Mouse (Mus musculus) frontal cortex, postnatal 10 days (tissue): ENCODE results near the gene Slc35a1.

Experiments
- DNase-seq, 2 experiments: peaks; one replicate each; pipeline ENCODE4 v3.0.0; 2022; ENCODE audit warnings: low spot score in 2 of 2, mixed read lengths in 1 of 2

Gene Slc35a1

DNA sequence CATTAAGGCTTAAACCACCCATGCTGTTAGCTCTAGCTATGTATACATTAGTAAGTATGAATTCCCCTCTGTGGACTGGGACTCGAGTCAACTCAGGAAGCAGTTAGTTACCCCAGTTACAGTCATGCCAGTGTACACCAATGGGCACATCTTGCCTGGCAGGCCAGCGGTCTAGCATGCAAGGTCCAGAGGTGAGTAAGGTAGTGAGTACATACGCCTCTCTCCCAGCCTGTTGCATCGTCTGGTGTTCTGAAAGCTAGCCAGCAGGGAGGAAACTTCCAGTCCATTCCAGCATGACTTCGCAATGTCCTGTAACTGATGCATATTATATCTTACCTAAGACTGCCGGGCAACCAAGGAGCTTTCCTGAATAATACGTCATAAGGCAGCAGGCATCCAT lies 34.1 kb downstream of the Slc35a1 start:
- no peak for DNase-seq

- no peak for DNase-seq
Observed at GRCm38 (mm10) chr4:34644779-34645178, 42.5 kb downstream of the Slc35a1 start.

DNA sequence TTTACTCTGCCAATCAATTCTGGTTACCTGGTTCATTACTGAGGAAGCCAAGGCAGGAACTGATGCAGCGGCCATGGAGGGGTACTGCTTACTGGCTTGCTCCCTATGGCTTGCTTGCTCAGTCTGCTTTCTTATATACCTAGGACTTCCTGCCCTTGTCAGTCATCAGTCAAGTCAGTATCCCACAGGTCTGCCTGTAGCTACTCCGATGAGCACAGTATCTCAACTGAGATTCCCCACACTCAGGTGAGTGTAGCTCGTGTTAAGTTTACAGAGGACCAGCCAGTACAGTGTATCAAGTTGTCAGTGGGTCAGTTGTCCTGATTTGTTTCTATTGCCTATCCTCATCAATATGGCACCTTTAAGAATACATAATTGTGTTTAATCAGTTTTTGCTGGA lies 46.5 kb downstream of the Slc35a1 start:
- no peak for DNase-seq

DNA sequence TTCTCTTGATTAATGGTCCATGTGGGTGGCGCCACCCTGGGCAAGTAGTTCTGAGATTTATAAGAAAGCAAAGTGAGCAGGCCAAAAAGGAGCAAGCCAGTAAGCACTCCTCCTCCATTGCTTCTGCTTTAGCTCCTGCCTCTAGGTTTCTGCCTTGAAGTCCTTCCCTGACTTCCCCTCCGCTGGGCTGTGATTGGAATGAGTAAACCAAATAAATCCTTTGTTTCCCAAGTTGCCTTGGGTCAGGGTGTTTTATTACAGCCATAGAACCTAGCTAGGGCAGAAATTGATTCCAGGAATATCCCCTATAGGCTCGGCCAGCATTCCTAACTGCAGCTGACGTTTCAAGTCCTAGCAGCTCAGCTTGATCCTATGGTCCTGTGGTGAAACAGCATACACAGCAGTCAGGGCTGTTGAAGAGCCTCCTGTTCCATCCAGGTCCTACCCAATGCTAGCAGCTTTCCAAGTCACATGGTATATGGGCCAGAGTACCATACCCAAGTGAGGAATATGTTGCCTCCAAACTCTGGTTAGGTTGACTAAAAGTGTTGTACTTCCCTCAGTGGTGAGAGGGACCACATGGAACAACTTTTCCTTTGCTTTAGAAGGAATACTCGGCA lies 47.4 kb downstream of the Slc35a1 start:
- no peak for DNase-seq

- no peak for DNase-seq
Observed at GRCm38 (mm10) chr4:34637851-34638250, 49.4 kb downstream of the Slc35a1 start.

DNA sequence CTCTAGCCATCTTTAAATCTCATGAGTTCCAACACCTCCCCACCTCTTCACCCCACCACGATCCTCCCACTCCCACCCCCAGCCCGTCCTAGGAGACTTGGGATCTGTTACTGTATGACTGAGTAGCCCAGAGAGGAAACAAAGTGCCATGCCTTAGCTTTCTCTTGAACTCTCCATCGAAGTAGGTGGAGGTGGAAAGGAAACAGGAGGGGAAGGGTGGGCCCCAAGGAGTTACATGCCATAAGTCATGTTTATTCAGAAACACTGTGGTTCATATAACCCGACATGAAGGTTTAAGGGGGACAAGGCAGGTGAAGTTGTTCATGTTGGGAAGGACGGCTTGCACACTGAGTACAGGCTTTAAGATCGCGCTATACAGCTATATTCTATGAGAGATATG lies 49.9 kb downstream of the Slc35a1 start:
- DNase-seq: no peak

DNA sequence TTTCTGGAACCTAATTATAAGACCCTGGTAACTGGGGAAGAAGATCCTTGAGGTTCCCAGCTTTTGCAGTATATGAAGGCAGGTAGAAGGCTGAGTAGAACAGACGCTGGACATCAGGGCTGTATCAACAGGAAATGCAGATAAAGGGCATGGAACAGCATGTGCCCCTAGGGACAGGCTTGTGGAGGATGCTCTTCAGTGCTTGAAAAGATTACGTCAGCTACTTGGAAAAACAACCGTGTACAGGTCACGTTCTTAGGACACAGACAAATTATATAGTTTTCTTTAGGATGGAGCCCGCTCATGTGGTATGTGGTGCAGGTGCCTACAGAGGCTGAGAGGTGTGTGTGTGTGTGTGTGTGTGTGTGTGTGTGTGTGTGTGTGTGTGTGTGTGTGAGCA lies 51.2 kb downstream of the Slc35a1 start:
- no peak for DNase-seq

- no peak for DNase-seq
Observed at GRCm38 (mm10) chr4:34634129-34634528, 53.1 kb downstream of the Slc35a1 start.

GRCm38 (mm10) chr4:34629956-34630355 lies 57.3 kb downstream of the Slc35a1 start:
- no peak for DNase-seq

DNA sequence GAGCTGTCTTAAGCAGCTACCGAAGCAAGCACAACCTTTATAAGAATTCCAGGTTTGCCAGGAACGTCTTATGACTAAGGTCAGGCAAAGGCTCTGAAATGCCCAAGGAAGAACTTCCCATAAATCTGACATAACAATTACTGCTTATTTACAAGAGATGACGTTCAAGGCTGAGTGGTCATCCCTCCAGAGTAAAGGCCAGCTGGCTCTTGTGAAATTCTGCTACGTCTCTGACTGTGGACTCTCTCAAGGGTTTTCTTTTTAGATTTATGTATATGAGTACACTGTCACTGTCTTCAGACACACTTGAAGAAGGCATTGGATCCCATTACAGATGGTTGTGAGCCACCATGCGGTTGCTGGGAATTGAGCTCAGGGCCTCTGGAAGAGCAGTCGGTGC lies 60.8 kb downstream of the Slc35a1 start:
- no peak for DNase-seq

GRCm38 (mm10) chr4:34625556-34625955 lies 61.7 kb downstream of the Slc35a1 start:
- no peak for DNase-seq

GRCm38 (mm10) chr4:34616146-34616545 lies 71.1 kb downstream of the Slc35a1 start:
- DNase-seq: no peak

- peak in 1 of 2 experiments; percentile 15 for DNase-seq
Observed at GRCm38 (mm10) chr4:34615303-34615702, 71.9 kb downstream of the Slc35a1 start.

DNA sequence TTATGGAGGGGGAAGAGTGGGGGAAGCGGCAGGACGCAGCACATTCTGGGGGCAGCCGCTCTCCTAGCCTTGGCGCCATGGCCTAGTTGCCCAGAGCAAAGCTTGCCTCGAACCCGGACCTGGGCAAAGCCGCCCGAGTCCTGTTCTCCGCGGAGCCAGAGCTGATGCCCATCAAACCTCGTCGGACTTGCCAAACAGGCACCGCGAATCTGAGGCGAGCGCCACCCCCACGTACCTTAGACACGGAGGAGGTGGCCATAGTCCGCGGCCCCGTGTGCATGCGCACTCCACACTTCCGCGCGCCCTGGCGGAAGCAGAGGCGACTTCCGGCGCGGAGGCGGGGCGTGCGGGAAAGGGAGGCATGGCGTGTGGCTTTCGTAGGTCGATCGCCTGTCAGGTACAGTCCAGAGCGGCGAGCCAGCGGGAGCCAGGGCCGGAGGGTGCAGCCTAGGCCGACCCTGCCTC lies 72.6 kb downstream of the Slc35a1 start, which contains the start of the genes Orc3 and Rars2:
TSS of gene Orc3 (minus strand) at position 315 of the 465 bp plus-strand sequence.
TSS of gene Rars2 (plus strand) at position 328 of the 465 bp plus-strand sequence.
- peak; percentile 86 to 88 for DNase-seq

DNA sequence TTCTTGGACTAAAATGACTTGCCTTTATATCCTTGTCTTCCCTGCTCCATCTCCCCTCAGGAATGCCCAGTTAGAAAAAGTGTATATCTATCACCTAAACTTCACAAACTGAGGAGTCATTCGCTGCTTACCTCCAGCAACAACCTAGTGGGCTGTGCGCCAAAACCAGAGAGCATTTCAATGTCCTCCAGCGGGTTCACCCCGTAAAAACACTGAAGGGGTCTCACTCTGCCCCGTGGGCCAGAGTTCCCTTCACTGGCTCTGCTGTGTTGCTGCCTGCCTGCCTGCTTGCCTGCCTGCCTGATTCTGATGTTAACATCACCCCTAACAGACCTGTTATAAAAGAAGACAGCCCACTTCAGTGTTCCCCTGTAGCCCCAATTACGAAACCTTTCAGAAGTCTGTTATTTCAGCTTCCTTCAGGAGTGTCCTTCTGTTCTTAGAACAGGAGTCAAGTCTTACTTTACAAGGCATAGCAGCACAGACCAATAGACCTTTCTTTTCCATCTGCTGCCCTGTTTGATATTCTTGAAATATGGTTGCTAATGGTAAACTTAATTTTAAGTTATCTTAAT lies 73.6 kb downstream of the Slc35a1 start:
- peak in 1 of 2 experiments; percentile 11 for DNase-seq
